In the genomic region with DNA sequence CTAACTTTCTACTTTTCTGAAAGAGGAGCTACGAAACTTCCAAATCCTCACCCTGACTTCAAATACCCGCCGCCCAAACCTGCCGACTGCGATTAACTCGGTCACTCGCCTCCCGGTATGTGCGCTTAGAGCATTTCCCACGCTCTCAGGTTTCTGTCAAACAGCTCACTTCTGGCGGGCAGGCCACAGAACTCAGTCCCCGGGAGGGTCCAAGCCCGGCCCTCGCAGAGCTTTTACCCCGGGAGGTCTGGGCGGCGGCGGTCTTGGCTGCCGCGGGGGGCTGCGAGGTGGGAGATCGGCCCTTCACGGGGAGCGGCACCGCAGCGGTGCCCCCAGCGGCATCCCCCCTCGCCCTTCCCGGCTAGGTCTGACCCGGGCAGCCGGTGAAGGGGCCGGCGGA, we compare ENCODE assay signal across 8 mouse cellular contexts. TPM values are rescaled to one million over a fixed set of nuclear protein-coding genes. Genes with fewer than 3 reads are reported as not detected.
DNase-seq lines count a peak whose midpoint lies in the region; ATAC-seq and TF ChIP-seq lines count a peak whose summit lies in the region.

No protein-coding gene starts in this region.

- peaks cover 39% of the 10 kb centered on the region for H3K36me3 ChIP-seq in lung, embryonic 15.5 days
- peaks cover 31% of the 10 kb centered on the region for H3K36me3 ChIP-seq in heart, postnatal 0 days (replicated peaks; ENCODE audit: control insufficient read depth, insufficient read depth, low read length)
- H3K36me3 ChIP-seq in liver, embryonic 15.5 days (replicated peaks) = peaks cover 37% of the 10 kb centered on the region
- H3K36me3 ChIP-seq in testis, adult 2 months (ENCODE audit: control insufficient read depth, insufficient read depth, low read length) = no peaks in the 10 kb centered on the region; the same call in 1 of the 2 replicates

- TF ChIP-seq CTCF in heart, postnatal 0 days (IDR thresholded peaks at IDR 0.05; ENCODE audit: low read depth) = no peak
- no peak for TF ChIP-seq CTCF in testis, adult 2 months (IDR thresholded peaks at IDR 0.05; ENCODE audit: control insufficient read depth, insufficient read depth, insufficient replicate concordance, low read depth, low read length)

- H3K9ac ChIP-seq in lung, embryonic 15.5 days = peak overlapping the region; percentile 93
- H3K9ac ChIP-seq in heart, postnatal 0 days (replicated peaks; ENCODE audit: low read depth, low read length) = peak overlapping the region; percentile 89
- peak overlapping the region; percentile 95 for H3K9ac ChIP-seq in liver, embryonic 15.5 days

- peak overlapping the region; percentile 65 for H3K4me2 ChIP-seq in lung, embryonic 15.5 days
- peak overlapping the region; percentile 85 for H3K4me2 ChIP-seq in heart, postnatal 0 days (ENCODE audit: low read depth, low read length)
- peak overlapping the region; percentile 96 for H3K4me2 ChIP-seq in liver, embryonic 15.5 days

- peaks cover 28% of the 10 kb centered on the region for H3K4me1 ChIP-seq in lung, embryonic 15.5 days
- H3K4me1 ChIP-seq in heart, postnatal 0 days (ENCODE audit: control insufficient read depth, insufficient read depth) = peaks cover 15% of the 10 kb centered on the region
- peaks cover 34% of the 10 kb centered on the region for H3K4me1 ChIP-seq in liver, embryonic 15.5 days (replicated peaks)
- H3K4me1 ChIP-seq in testis, adult 2 months (ENCODE audit: control insufficient read depth, insufficient read depth, low read length) = peaks cover 8% of the 10 kb centered on the region

- TF ChIP-seq EP300 in heart, postnatal 0 days (IDR thresholded peaks at IDR 0.05; ENCODE audit: low read depth) = no peak

- TF ChIP-seq POLR2A in testis, adult 2 months (IDR thresholded peaks at IDR 0.05; ENCODE audit: control insufficient read depth, low read depth, low read length) = no peak

- peak overlapping the region; percentile 91 for H3K4me3 ChIP-seq in lung, embryonic 15.5 days
- peak overlapping the region; percentile 96 for H3K4me3 ChIP-seq in heart, postnatal 0 days (ENCODE audit: low read depth, low read length)
- peak overlapping the region; percentile 94 for H3K4me3 ChIP-seq in liver, embryonic 15.5 days (replicated peaks)
- peak overlapping the region; percentile 98 for H3K4me3 ChIP-seq in testis, adult 2 months (ENCODE audit: control insufficient read depth, low read depth, low read length)

- H3K9me3 ChIP-seq in lung, embryonic 15.5 days = no peaks in the 10 kb centered on the region
- no peaks in the 10 kb centered on the region for H3K9me3 ChIP-seq in heart, postnatal 0 days (replicated peaks; ENCODE audit: control insufficient read depth, low read length)
- H3K9me3 ChIP-seq in liver, embryonic 15.5 days (replicated peaks) = no peaks in the 10 kb centered on the region

- peak overlapping the region; percentile 75 for H3K27ac ChIP-seq in lung, embryonic 15.5 days
- H3K27ac ChIP-seq in heart, postnatal 0 days (ENCODE audit: low read depth) = peak overlapping the region; percentile 87
- H3K27ac ChIP-seq in liver, embryonic 15.5 days (replicated peaks) = peak overlapping the region; percentile 78
- peak overlapping the region; percentile 95 for H3K27ac ChIP-seq in testis, adult 2 months (ENCODE audit: control insufficient read depth, insufficient read depth, low read depth, low read length)

- 2% methylated on average over 33 of the region's 33 CpGs for WGBS in lung, embryonic 15.5 days
- under 1% methylated on average over 33 of the region's 33 CpGs for WGBS in heart, postnatal 0 days
- 0% methylated on average over 33 of the region's 33 CpGs for WGBS in liver, embryonic 15.5 days (ENCODE audit: insufficient replicate concordance)

- peak; percentile 23 for ATAC-seq in lung, embryonic 15.5 days (ENCODE audit: borderline replicate concordance, extremely low read depth, low FRiP score, low TSS enrichment)
- no peak; the same call in none of the 2 replicates for ATAC-seq in heart, postnatal 0 days (ENCODE audit: insufficient read depth, low read depth)
- peak; percentile 13 for ATAC-seq in liver, embryonic 15.5 days (ENCODE audit: insufficient read depth)

- H3K27me3 ChIP-seq in lung, embryonic 15.5 days = no peaks in the 10 kb centered on the region
- H3K27me3 ChIP-seq in heart, postnatal 0 days (ENCODE audit: control insufficient read depth, insufficient read depth, low read length) = no peaks in the 10 kb centered on the region
- H3K27me3 ChIP-seq in liver, embryonic 15.5 days = no peaks in the 10 kb centered on the region
- no peaks in the 10 kb centered on the region for H3K27me3 ChIP-seq in testis, adult 2 months (ENCODE audit: control insufficient read depth, insufficient read depth, low read length)

- DNase-seq in lung, postnatal 36 days = no peak
- DNase-seq in c-Kit-negative CD71-positive TER-119-positive erythroid progenitor cells, embryonic 14.5 days (ENCODE audit: low read depth, low spot score) = peak; percentile 8
- DNase-seq in heart, postnatal 0 days (ENCODE audit: low spot score) = no peak
- DNase-seq in layer of hippocampus, postnatal 14 days (ENCODE audit: low spot score in 2 of 2) = no peak
- DNase-seq in left cerebral cortex, adult 11 months (ENCODE audit: low spot score) = no peak

RNA-seq across cellular contexts. Expression of a gene that starts 0.6 kb away (rescaled TPM):
- polyA plus RNA-seq in lung, embryonic 15.5 days (2015; fragmentation: Nextera tagmentation; extraction: Ambion mirVana) = 49.4 and 52.2 TPM in 2 replicates
- 13.3 and 16.3 TPM in 2 replicates for total RNA-seq in heart, postnatal 0 days (2014; rRNA removed; ENCODE audit: low replicate concordance)
- polyA plus RNA-seq in heart, postnatal 0 days (2015; fragmentation: Nextera tagmentation; extraction: Ambion mirVana) = 32.4 and 34.7 TPM in 2 replicates
- 15.8 and 15.9 TPM in 2 replicates for polyA plus RNA-seq in liver, embryonic 15.5 days (2015; fragmentation: Nextera tagmentation; extraction: Ambion mirVana)
- 747 and 947 TPM in 2 replicates for polyA plus RNA-seq in testis, adult 2 months (2012; rRNA removed)
- total RNA-seq in layer of hippocampus, postnatal 14 days (2021) = 10 to 100 TPM; 42.0 to 44.4 TPM

RNA-seq across cellular contexts. Expression of a gene that starts 0.6 kb away (rescaled TPM):
- polyA plus RNA-seq in lung, embryonic 15.5 days (2015; fragmentation: Nextera tagmentation; extraction: Ambion mirVana) = 43.7 and 47.9 TPM in 2 replicates
- total RNA-seq in heart, postnatal 0 days (2014; rRNA removed; ENCODE audit: low replicate concordance) = 18.5 and 50.7 TPM in 2 replicates
- polyA plus RNA-seq in heart, postnatal 0 days (2015; fragmentation: Nextera tagmentation; extraction: Ambion mirVana) = 56.4 and 58.9 TPM in 2 replicates
- 18.1 and 18.2 TPM in 2 replicates for polyA plus RNA-seq in liver, embryonic 15.5 days (2015; fragmentation: Nextera tagmentation; extraction: Ambion mirVana)
- polyA plus RNA-seq in testis, adult 2 months (2012; rRNA removed) = 39.9 and 47.5 TPM in 2 replicates
- total RNA-seq in layer of hippocampus, postnatal 14 days (2021) = 10 to 100 TPM; 38.5 to 40.0 TPM

RNA-seq across cellular contexts. Expression of a gene that starts 34.6 kb away (rescaled TPM):
- 11.1 and 13.7 TPM in 2 replicates for polyA plus RNA-seq in lung, embryonic 15.5 days (2015; fragmentation: Nextera tagmentation; extraction: Ambion mirVana)
- 23.5 and 24.9 TPM in 2 replicates for total RNA-seq in heart, postnatal 0 days (2014; rRNA removed; ENCODE audit: low replicate concordance)
- polyA plus RNA-seq in heart, postnatal 0 days (2015; fragmentation: Nextera tagmentation; extraction: Ambion mirVana) = 4.1 and 6.1 TPM in 2 replicates
- 5.9 and 7.3 TPM in 2 replicates for polyA plus RNA-seq in liver, embryonic 15.5 days (2015; fragmentation: Nextera tagmentation; extraction: Ambion mirVana)
- polyA plus RNA-seq in testis, adult 2 months (2012; rRNA removed) = 11.0 and 11.9 TPM in 2 replicates
- 10 to 100 TPM; 15.6 to 17.5 TPM for total RNA-seq in layer of hippocampus, postnatal 14 days (2021)

RNA-seq across cellular contexts. Expression of a gene that starts 40.3 kb away (rescaled TPM):
- polyA plus RNA-seq in lung, embryonic 15.5 days (2015; fragmentation: Nextera tagmentation; extraction: Ambion mirVana) = 252 and 268 TPM in 2 replicates
- total RNA-seq in heart, postnatal 0 days (2014; rRNA removed; ENCODE audit: low replicate concordance) = 735 and 758 TPM in 2 replicates
- 334 and 359 TPM in 2 replicates for polyA plus RNA-seq in heart, postnatal 0 days (2015; fragmentation: Nextera tagmentation; extraction: Ambion mirVana)
- 41.9 and 45.7 TPM in 2 replicates for polyA plus RNA-seq in liver, embryonic 15.5 days (2015; fragmentation: Nextera tagmentation; extraction: Ambion mirVana)
- polyA plus RNA-seq in testis, adult 2 months (2012; rRNA removed) = 13.2 and 37.1 TPM in 2 replicates
- 1,000 to 10,000 TPM; 1,245 to 1,280 TPM for total RNA-seq in layer of hippocampus, postnatal 14 days (2021)

RNA-seq across cellular contexts. Expression of a gene that starts 46.2 kb away (rescaled TPM):
- polyA plus RNA-seq in lung, embryonic 15.5 days (2015; fragmentation: Nextera tagmentation; extraction: Ambion mirVana) = 89.8 and 95.9 TPM in 2 replicates
- total RNA-seq in heart, postnatal 0 days (2014; rRNA removed; ENCODE audit: low replicate concordance) = 82.7 and 129 TPM in 2 replicates
- polyA plus RNA-seq in heart, postnatal 0 days (2015; fragmentation: Nextera tagmentation; extraction: Ambion mirVana) = 86.8 and 90.9 TPM in 2 replicates
- polyA plus RNA-seq in liver, embryonic 15.5 days (2015; fragmentation: Nextera tagmentation; extraction: Ambion mirVana) = 18.1 and 18.3 TPM in 2 replicates
- 9.6 and 11.1 TPM in 2 replicates for polyA plus RNA-seq in testis, adult 2 months (2012; rRNA removed)
- 100 to 1,000 TPM; 826 to 832 TPM for total RNA-seq in layer of hippocampus, postnatal 14 days (2021)

Comparison
In these comparisons a context has a peak if more than half of its experiments do, and no peak if none do; other contexts are left out.
1. RNA of a gene that starts 0.6 kb away (polyA plus RNA-seq): 747 to 947 TPM in testis, adult 2 months; 49.4 to 52.2 TPM in lung, embryonic 15.5 days, 32.4 to 34.7 TPM in heart, postnatal 0 days and 15.8 to 15.9 TPM in liver, embryonic 15.5 days; every median in the first group is over 10 times any median in the second.
2. Peak in every context shown above with its lines, with median percentiles within 50 percentile points of each other: H3K27ac ChIP-seq, H3K4me2 ChIP-seq, H3K4me3 ChIP-seq and H3K9ac ChIP-seq.